Mouse (Mus musculus) 3134 (cell line): ENCODE data around the gene Car11.
"Not testable (repeated sequence)": the region's sequence is repeated elsewhere in the genome, so short reads cannot be mapped to it uniquely, and the experiment has no call there.

Experiments used
- DNase-seq: peaks from one replicate; pipeline ENCODE4 v3.0.0-alpha.2; 2011; ENCODE audit warnings: low spot score; ENCODE audit not compliant: insufficient read length; ENCODE audit errors: extremely low read depth

The Car11 gene

DNA sequence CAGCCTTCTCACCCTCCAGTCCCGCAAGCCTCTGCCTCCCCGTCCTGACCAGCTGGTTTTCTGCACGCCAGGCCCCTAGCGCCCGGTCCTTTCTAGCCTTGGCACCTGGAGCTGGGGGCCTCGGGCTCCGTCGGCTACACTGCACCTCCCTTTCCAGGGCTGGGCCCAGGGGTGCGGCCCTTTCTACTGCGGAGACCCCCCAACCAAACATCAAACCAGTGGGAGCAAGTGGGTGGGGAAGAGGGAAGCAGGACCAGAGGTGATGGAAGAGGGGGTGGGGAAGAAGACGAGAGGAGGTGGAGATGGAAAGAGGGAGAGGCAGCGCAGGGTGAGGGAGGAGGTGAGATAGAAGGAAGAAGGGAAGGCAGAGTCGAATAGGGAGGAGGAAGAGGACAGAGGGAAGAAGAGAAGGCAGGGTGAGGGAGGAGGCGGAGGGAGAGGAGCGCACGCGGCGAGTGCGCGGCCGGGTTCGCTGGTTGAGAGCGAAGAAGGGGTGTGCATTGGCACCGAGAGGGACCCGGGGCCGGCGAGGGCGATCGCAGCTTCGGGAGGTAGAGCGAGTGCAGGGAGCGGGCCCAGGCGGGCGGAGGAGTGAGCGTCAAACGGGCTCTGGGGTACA lies at the start of gene Car11:
Gene Car11, plus strand, starts transcription at position 321 of the 619 bp plus-strand sequence.
- DNase-seq = no peak

DNA sequence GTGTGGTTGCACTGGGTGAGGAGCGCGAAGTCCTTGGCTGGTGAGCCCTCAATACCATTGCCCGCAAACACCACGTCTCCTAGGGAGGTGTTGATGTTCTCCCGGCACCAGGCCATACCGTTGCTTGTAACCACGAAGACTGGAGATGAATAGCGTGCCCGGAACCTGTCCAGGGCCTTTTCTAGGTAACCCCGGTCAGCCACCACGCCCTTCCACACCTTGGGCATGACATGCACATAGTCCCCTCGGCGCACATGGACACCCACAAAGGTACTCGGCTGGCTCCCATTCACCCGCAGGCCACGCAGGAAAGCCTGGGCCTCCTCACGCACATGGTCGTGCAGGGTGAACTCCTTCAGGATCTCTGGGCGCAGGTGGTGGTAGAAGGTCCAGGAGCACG lies 49.2 kb upstream of the Car11 start:
- not testable (repeated sequence) for DNase-seq

DNA sequence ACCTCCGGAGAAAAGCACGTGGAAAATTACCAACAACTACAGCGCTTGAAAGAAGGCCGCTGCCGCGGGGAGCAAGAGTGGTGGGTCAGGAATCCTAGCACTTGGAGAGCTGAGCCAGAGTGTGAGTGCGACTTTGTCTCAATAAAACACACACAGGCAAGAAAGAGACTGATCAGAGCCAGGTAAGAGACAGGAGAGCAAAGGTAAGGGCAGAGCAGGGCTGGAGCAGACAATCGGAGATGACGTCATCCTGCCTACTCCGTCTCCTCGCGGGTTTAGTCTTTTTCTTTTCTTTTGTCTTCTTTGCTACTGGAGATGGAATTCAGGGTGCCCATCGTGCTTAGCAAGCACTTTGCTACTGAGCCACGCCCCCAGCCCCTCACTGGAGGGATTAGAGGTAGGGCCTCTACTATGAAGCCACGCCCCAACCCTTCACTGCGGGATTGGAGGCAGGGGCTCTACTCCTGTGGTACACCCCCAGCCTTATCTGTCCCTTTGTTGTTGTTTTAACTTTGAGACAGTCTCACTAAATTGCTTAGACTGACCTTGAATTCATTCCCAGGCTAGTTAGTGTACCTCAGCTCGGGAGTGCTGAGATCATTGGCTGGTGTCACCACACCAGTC lies 45.1 kb upstream of the Car11 start:
- DNase-seq = no peak

DNA sequence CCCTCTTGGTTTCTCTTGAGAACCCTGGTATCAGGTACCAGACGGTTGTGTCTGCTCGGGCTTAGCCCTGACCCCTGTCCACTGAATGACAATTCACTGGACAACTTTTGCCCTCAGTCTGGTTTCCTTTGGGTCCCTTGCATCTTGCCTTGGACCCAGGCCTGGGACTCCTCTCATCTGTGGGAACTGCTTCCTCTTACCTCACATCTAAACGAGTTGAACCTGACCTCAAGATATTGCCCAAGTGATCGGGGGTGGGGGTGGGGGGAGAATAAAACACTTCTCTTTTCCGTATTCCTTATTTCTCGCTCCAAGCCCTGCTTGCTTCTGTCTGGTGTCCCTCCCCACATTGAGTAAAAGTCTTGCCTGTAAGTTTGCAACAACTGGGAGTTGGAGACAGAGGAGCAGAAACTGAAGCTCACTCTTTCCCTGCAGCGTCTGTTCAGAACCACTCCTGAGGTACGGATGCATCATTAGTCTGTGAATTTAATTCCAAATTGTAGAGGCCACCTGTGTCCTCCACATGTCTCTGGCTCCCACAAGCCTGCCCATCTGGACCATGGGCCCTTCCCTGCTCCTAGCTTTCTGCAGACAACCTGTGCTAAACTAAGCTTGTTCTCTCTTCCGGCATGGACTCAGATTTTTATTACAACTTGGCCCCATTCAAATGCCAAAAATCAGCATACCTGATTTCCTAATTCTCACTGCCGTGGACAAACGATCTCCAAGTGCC lies 38.7 kb upstream of the Car11 start:
- DNase-seq = no peak

DNA sequence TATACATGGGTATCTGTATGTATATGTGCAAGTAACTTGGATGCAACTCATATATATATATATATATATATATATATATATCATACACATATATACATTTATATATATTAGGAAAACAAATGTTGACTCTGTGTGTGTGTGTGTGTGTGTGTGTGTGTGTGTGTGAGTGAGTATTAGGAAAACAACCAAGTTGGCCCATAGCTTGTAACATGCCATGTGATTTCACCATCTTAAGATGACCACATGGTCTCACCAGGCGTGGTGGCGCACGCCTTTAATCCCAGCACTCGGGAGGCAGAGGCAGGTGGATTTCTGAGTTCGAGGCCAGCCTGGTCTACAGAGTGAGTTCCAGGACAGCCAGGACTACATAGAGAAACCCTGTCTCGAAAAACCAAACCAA lies 37.9 kb upstream of the Car11 start:
- DNase-seq = not testable (repeated sequence)

DNA sequence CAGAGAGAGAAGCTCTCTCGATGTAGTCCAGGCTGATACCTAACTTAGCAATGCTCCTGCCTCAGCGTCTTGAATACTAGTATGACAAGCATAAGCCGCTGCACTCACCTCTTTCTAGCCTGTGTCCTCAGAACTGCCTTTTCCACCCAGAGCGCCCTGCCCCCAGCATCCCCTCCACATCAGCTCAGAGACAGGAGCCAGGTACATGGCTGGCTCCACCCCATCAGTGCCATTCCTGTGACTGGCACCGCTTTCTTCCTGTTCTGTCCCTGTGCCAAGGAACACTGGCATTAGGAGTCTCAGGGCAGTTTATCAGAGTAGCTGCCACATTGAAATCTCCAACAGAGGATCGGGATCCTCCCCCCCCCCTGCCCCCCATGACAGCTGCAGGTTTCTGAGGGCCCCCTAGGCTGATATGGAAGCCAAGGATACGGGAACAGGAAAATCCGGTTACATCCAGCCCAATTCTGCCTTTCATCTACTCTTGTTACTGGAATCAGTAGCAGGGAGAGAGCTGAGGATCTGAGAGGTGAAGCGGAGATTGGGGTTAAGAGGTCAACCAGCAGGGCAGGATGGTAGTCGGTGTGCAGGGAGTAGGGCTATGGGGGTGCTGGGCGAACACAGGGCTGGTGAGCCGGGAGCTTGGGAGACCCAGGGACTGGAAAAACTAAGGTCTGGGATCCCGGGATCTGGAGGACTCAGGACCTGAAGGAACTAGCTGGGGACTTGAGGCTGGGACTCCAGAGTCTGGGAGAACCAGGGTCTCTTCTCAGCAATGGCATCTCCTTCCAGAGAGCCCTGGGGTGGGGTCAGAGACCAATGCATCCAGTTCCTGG lies 34.1 kb upstream of the Car11 start:
- DNase-seq = no peak

DNA sequence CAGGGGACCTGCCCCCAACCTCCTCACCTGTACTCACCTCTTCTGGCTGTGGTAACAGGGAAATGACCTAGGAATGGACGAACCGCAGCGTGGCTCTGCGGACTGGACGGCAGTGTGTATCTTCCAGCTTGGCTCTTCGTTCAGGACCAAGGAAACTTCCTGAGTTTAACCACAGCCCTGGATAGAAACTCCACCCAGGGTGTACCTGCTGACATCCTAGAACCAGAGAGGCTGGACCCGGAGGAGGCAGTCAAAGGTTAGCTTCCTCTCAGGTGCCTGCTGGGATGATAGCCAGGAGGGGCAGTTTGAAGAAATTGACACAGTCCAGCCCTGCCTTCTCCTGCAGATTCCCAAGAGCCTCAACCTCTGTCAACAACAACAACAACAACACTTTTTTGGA lies 33.5 kb upstream of the Car11 start, which contains the start of gene Fut2:
Gene Fut2, minus strand, starts transcription at position 234 of the 400 bp plus-strand sequence.
- DNase-seq = no peak

DNA sequence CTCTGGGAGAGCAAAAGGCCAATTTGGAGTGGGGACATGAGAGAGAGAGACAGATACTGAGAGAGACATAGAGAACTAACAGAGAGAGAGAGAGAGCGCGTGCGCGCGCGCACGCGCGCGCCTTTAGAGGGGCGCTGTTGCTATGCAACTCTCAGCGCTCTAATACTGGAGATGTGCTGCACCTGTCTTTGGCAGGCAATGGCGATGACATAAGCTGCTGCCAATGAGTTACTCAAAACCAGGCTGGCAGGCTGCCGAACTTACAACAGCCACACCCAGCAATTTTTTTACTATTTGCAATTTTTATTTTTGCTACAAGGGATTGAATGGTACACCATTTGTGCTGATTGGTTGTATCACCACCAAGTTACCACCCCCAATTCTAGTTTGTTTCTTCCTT lies 31.9 kb upstream of the Car11 start:
- no peak for DNase-seq

DNA sequence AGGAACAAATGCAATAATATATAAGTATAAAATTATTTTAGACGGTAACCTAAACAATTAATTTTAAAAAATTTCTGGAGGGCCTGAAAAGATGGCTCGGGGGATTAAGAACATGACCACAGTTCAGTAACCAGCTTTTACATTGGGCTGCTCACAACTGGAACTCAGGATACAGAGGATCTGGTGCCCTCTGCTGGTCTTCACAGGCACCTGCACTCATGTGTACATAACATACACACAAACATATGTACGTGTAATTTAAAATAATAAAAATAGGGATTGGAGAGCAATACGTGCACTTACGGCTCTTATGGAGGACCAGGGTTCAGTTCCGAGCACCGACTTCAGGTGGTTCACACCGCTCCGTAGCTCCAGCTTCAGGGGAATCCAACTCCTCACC lies 30.7 kb upstream of the Car11 start:
- DNase-seq = no peak

DNA sequence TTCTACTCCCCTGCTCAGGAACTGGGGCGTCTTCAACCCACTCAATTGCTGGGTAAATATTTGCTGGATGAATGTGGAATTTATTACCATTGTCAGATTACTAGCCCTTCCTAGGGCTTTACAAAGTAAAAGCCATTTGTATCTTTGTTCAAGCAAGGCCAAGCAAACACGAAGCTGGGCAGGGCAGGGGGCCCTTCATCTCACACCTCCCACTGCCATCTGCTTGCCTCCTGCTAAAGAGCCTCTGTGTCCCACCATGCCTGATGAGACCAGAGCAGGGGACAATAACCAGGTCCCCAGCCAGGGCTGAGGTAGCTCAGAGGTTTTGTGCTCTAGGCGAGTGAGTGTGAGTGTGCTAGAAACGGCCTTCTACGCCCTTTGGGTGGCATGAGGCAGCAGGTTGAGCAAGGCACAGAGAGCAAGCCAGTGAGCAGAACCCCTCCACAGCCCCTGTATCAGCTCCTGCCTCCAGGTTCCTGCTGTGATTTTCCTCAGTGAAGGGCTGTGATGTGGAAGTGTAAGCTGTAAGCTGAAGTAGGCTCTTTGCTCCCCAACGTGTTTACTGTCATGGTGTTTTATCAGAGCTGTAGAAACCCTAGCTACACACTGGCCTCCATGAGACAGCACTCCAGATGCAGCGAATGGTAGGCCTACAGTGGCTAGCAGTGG lies 21.9 kb upstream of the Car11 start:
- DNase-seq = no peak

DNA sequence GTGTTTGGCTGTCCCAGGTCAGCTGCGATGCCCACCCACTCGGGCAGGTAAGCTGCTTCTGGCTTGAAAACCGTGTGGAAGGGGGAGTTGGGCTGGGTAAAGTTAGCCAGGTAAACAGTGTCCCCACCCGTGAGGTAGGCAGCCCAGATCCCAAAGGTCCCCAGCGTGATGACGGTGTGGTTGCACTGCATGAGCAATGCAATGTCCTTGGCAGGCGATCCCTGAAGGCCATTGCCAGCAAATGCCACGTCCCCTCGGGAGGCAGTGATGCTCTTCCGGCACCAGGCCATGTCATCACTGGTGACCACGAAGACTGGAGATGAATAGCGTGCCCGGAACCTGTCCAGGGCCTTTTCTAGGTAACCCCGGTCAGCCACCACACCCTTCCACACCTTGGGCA lies 21.1 kb upstream of the Car11 start:
- DNase-seq = peak; percentile 60

DNA sequence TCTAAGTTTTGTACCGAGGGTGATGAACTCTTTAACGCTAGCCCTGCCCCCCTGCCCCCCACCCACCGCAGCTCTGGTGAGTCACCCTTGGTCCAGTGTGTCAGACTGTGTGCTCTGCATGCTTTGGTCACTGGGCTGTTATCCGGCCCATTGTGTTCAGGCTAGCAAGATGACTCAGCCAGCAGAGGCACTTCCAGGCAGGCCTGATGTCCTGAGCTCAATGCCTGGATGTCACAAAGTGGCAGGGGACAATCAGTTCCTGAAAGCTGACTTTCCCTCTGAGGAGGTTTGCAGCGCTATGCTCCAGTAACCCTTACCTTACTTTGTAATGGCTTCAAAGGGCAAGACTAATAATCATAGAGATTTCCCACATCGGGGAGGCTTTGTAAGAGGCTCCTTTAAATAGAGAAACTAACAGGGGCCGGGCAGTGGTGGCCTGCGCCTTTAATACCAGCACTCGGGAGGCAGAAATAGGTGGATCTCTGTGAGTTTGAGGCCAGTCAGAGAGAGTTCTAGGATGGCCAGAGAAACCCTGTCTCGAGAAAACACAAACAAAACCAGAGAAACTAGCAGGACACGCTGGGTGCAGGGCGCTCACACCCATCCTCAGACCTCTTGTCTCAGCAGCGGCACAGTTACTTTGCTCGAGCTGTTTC lies 19.5 kb upstream of the Car11 start:
- DNase-seq = peak; percentile 73

DNA sequence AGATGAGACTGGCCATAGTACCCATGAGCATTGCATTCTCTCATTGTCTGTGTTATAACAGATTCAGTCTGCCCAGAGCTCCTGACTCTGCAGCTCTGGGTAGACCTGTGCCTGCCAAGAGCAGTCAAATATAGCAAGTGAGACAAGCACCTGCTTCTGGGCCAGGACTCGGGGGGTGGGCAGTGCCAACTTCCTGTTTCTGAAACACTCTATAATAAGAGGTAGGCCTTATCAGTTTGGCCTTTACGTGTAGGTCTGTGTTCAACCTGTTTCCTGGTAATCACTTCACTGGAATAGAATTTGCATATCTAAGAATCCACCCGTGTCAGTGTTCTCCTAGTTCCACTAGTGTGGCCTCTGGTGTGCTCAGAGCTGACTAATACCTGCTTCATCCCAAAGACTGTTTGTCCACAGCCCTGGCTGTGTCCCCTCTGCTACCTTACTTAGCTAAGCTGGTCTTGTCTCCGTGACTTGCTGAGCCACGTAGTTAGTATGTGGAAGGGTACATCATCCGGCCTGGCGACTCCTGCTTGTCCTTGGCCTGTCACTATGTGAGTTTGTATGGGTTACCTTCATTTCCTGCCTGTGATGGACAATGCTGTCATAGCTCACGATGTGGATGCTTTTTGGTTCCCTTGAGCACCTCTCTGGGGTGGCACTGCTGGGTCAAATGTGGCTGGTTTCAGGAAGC lies 18.5 kb upstream of the Car11 start:
- no peak for DNase-seq

DNA sequence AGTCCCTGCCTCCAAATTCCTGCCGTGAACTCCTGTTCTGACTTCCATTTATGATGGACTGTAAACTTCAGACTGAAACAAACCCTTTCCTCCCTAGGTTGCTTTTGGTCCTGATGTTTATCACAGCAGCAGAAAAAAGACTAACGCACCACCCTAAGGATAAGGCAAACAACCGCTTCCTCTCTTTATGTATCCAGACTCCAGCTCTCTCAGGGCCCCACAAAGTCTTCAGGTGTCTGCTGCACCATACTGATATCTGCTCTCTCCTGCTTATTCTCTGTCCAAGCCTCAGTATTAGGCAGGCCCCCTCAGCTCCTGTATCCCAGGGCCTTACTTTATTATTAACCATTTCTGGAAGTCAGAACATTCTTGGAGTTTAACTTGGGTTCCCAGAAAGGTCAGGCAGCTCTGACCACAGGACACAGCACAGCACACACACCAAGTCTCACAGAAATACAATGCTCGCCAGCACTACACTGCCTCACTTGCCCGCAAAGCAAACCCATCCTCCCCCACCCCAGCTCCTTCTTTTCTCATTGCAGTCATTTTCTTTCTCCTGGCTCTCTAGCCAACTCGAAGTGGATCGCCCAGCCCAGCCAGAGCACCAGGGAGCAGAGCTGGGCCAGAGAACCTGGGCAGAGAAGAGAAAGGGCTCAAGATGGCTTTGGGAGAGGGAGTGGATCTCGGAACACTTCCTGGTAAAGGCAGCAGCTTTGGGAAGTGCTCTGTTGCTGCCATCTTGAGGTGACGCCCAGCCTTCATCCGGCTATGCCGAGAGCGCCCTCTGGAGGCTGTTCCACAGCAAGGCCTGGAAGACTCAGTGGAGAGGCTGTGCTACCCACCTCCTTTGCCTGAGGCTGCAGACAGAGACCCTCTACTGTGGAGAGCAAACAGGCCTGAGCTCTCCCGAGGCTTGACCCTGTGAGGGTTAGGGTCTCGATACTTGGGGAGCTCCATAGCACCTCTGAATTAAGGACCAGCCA lies 17.2 kb upstream of the Car11 start:
- peak; percentile 69 for DNase-seq

DNA sequence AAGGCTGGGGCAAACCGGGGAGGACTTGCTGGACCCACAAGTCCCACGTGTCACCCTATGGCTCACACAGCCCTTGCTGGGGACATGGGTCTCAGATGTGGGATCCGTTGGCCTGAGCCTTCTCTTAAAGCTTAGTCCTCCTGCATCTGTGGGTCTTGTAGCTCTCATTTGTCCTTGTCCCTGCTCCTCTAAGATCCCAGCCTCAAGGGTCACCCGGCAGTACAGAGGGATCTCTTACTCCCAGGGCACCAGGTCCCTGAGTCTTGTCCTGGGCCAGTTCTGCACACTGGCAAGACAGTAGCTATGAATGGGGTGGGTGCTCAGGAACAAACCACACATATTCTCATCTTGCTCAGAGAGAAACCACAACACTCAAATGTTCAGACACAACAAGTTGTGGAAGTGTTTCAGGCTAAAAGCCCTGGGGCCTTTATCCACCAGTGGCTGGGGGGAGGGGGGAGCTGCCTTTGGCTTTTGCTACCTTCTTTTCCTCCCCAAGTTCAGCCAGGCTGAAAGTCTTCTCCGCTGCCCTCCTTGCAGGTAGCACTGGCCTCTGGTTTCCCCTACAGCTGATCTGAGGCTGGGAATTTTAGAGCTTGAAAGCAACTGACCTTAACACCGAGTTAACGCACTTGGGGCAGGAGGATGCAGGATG lies 16.1 kb upstream of the Car11 start, which contains the start of gene Ntn5:
Gene Ntn5, plus strand, starts transcription at position 627 of the 655 bp plus-strand sequence.
- DNase-seq = no peak

DNA sequence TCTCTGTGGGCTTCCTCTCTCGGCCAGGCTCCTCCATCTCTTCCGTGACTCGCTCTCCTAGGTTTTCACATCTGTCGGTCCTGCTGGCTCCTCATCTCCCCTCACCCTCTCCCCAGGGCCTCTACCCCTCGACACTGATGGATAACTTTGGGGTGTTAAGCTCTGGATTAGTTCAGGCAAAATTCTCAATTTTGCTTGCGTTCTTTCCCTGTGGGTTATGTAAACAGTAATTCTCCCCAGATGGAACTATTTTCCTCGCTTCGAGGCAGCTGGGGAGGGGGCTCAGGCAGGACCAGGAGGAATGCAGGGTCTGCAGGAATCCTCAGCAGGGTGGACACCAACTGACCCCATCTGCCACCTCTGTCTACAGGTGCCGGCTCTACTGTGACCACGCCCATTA lies 13.8 kb upstream of the Car11 start:
- DNase-seq = no peak

DNA sequence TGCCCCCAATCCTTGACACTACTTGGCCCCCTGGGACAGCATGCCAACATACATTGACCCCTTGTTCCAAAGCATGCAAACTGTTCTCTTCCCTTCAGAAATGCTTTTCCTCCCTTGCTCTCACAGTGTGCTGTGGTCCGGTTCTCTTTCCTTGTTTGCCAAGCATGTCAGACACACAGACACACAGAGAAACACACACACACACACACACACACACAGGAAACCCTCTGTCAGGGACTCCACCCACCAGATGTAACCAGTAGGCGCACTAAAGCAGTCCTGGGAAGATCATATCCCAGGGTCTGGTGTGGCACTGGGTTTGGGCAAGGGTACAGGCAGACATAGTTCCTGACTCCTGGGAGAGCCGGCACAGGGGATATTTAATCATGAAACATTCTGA lies 12.8 kb upstream of the Car11 start:
- no peak for DNase-seq

DNA sequence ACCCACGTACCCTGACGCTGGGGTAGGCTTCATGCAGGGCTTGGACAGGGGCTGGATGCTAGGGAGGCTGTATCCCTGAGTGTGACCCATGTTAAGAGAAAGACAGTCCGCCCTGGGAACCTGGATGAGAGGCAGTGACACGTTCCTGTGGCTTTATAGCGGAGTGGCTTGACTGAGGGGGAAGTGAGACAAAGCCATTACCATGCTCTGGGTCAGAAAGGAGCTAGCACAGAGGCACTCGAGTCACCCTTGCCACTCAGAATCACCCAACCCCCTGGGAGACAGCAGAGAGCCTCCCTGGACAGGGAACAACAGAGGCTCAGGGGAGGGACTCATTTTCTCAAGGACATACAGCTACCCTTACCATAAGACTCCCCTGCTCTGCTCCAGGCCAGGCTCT lies 10.5 kb upstream of the Car11 start:
- no peak for DNase-seq
